Mouse (Mus musculus) gastrocnemius, adult 2 months (tissue): ENCODE results near the gene Msn. TPM values are rescaled to one million over a fixed set of nuclear protein-coding genes. Genes with fewer than 3 reads are reported as not detected.
"Not testable (repeated sequence)": the region's sequence is repeated elsewhere in the genome, so short reads cannot be mapped to it uniquely, and the experiment has no call there.

Experiments
- DNase-seq: peaks from one replicate; pipeline ENCODE4 v3.0.0; 2022
- H3K27ac ChIP-seq: fragments of 200-600 bp; 2 replicates; pipeline ENCODE4 v1.8.1; 2022; ENCODE audit warnings: mild to moderate bottlenecking
- H3K4me3 ChIP-seq: fragments of 200-600 bp; 2 replicates; pipeline ENCODE4 v1.8.1; 2022; ENCODE audit warnings: mild to moderate bottlenecking, moderate library complexity
- CTCF ChIP-seq: fragments of 200-600 bp; IDR thresholded peaks from 2 replicates; pipeline ENCODE4 v1.8.1; 2022; ENCODE audit warnings: antibody characterized with exemption, mild to moderate bottlenecking, moderate library complexity
- intact Hi-C: fragments of 180-260 bp; cut with DNase I; formaldehyde crosslinking; loops from one replicate; pipeline ENCODE4 v1.15.1; 2025
- total RNA-seq, 2 experiments: library from RNA; stranded (reverse); gene quantifications; 2 replicates each; pipeline ENCODE4 v1.2.3; 2021

The Msn gene
- total RNA-seq, 2 experiments from 2014 or later, result 23.3 to 33.8 TPM

DNA sequence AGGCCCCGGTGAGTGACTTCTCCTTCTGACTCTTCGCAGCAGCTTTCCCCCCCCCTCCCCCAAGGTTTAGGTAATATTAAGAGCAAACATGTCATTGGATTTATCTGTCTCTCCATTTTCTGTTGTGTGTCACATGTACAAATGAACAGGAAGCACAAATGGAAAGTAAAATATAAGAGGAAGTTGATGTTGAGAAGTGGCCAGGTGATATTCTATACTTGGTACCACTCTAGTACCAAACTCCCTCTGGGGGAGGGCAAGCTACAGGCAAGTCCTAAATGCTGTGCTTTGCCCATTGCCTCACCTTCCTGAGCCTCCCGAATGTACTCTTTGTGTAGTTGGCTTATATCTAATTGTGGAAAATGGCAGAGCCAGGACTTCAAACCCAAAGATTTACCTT lies 62.1 kb downstream of the Msn start:
- intact Hi-C loops, result no loop called here
- TF ChIP-seq CTCF, result no peak
- DNase-seq, result no peak
- H3K27ac ChIP-seq, result no peak overlapping the region
- no peak overlapping the region for H3K4me3 ChIP-seq

DNA sequence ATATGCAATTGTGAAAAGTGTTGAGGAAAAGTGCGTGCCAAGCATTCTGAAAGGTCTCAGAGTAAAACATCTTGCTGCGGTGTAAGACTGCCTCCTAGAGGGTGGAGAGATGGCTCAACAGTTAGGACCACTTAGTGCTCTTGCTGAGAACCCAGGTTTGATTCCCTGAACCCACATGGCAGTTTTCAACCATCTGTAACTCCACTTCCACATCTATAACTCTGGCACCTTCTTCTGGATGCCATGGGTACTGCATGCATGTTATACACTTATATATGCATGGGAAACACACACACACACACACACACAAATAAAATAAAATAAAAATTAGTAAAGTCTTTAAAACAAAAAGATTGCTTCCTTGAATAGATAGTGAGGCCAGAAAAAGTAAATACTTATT lies 66.7 kb downstream of the Msn start:
- H3K27ac ChIP-seq, result no peak overlapping the region
- peak; percentile 57 for TF ChIP-seq CTCF
- intact Hi-C loops, result loop anchor here (5.0 kb wide), 1 partner anchor 145 kb away; no protein-coding TSS in a partner anchor
- peak; percentile 19 for DNase-seq
- no peak overlapping the region for H3K4me3 ChIP-seq

DNA sequence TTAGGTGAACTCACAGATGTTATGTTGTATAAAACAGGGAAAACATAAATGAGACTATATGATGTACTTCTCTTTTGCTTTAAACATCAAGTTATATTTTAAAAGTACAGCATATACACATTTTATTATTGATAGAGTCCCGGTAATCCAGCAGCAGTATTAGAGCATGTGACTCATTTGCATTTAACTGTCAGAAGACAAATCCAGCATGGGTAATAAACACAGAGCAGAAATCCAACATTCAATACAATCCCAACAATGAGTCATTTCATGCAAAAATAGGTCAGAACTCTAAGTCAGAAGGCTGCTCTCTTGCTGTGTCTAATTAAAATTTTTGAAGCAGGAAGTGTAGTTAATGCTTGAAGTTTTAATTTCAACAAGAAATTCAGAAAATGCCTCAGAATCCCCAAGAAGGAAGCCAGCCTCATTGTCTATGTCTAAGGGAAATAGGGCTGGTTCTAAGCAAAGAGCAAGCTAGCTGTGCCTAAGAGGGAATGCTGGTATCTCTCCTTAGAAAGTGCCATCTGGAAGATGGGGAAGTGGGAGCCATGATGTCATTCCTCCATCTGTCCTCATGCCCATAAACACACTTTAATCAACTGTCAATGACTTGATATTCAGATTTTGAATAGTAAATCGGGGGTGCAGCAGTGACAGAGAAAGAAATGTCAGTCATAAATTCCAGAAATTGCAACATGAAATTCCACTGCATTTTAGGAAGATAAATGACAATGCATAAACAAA lies 76.0 kb downstream of the Msn start:
- intact Hi-C loops, result no loop called here
- no peak for TF ChIP-seq CTCF
- no peak overlapping the region for H3K27ac ChIP-seq
- no peak for DNase-seq
- H3K4me3 ChIP-seq, result no peak overlapping the region

DNA sequence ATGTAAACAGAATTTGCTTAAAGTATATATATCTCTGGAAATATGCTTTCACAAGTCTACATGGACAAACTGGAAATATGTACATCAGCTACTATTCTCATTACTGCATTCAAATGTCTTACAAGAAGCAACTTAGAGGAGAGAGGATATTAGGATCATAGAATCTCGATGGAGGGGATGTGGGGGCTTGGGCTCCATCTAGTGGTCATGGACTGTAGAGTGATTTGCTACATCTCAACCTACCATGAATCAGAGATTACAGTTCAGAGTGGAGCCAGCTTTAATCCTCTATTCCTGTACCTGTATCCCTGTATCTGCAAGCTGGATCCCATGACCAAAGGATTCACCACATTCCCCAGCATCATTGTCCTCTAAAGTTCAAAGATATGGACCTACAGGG lies 82.6 kb downstream of the Msn start:
- Histone ChIP-seq H3K4me3 (no peak overlapping the region), H3K27ac (no peak overlapping the region)
- intact Hi-C loops, result loop anchor here (1.0 kb wide), 1 partner anchor 159 kb away; no protein-coding TSS in a partner anchor
- DNase-seq, result peak; percentile 28
- TF ChIP-seq CTCF, result peak; percentile 80

DNA sequence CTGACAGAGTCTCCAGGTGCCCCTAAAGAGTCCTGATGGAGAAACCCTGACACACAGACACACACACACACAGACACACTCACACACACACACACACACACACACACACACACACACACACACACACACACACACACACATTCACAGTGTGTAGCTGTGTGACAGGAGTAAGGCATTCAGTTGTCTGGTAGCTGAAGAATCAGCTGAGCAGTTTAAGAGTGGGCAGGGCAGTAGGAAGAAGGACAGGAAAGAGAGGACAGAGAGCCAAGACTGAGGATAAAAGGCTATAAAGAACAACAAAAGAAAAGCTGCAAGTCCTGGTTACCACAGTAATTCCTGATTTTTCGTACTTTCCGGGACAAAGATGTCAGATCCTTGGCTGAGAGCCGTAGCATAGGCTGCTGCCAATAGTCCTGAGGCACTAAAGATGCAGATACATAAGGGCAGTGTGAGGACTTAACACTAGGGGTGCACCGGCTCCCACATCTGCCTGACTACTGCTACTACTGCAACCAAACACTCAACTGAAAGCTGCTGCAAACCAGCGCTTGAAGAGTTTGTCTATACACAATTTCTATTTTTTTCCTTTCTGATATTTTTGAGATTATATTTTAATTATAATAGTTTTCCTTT lies 88.4 kb downstream of the Msn start:
- intact Hi-C loops, result no loop called here

DNA sequence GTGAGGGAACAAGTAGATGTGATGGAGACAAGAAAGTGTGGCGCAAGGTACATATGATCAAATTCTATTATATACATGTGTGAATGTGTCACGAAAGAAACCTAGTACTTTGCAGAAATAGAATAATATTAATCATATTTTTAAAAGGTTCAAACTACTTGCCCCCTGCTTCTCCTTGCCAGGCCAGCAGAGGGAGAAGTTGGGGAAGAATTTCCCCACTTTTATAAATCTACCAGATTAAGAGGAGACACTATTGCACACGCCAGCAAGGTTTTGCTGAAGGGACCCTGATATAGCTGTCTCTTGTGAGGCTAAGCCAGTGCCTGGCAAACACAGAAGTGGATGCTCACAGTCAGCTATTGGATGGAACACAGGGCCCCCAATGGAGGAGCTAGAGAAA lies 109.3 kb downstream of the Msn start:
- intact Hi-C loops, DNase-seq: not testable (repeated sequence)
- TF ChIP-seq CTCF, result 0 out of 2 replicates have a peak, but pooled peaks have one; percentile 1

More for the DNA sequence above, 88.4 kb downstream of the Msn start:
- H3K4me3 ChIP-seq, result no peak overlapping the region
- no peak for DNase-seq
- H3K27ac ChIP-seq, result no peak overlapping the region
- no peak for TF ChIP-seq CTCF

DNA sequence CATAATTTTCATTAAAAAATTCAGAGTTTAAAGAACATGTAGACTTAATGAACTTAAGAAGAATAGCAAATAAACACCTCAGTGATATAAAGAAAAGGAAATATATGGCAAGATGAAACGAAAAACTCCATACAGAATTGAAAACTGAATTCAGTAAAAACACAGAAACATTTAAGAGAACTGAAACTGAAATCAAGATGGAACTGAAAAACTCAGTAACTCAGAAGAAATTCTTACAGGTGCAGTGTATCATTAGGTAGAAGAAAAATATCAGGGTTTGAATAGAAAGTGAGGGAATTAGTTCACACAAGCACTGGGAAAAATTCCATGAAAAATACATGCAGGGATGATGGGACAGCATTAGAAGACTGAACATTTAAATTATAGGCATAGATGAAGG lies 111.0 kb downstream of the Msn start:
- DNase-seq, result no peak
- intact Hi-C loops, result no loop called here
- no peak for TF ChIP-seq CTCF
- H3K4me3 ChIP-seq, result no peak overlapping the region
- no peak overlapping the region for H3K27ac ChIP-seq

More for the DNA sequence above, 109.3 kb downstream of the Msn start:
- H3K27ac ChIP-seq, H3K4me3 ChIP-seq: not testable (repeated sequence)

DNA sequence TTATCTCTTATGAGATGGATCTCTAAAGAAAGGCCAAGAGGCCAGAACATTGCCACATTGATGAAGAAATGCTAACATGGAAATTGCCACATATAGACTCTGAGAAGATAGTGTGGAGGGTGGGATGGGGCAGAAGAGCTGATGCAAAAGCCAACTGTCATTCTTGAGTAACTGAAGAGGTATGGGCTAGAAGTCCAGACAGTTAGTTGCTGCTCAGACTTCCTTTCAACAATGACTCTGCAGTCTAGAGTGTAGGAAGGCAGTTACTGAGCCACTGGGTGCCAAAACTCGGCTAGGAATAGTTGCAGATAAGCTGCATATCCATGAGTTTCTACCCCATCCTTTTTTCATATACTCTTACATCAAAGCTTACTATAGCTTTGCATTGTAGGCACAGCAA lies 122.2 kb downstream of the Msn start:
- intact Hi-C loops, result no loop called here
- DNase-seq, result no peak
- TF ChIP-seq CTCF, result no peak
- H3K27ac ChIP-seq, result no peak overlapping the region
- H3K4me3 ChIP-seq, result no peak overlapping the region

Other genes starting within 250 kb of the Msn start
- gene Las1l, start 139.1 kb upstream of the Msn start, total RNA-seq, result 10 to 100 TPM; 30.9 to 33.2 TPM
- gene Vsig4, start 197.4 kb downstream of the Msn start, total RNA-seq, result not detected